Mouse (Mus musculus): ENCODE measurements around the gene Sh3pxd2b. TPM values are rescaled to one million over a fixed set of nuclear protein-coding genes. Genes with fewer than 3 reads are reported as not detected.

Sh3pxd2b gene
- polyA plus RNA-seq, 1 experiment from 2014 or later: 1.3 TPM

GRCm38 (mm10) chr11:32347264-32347606, 385 bp upstream of the Sh3pxd2b start:
- H3K27ac ChIP-seq (ENCODE audit: low read length): no peak overlapping the region

GRCm38 (mm10) chr11:32348433-32349283, 1.0 kb downstream of the Sh3pxd2b start:
- no peaks in the 10 kb centered on the region for H3K9me3 ChIP-seq (replicated peaks; ENCODE audit: control insufficient read depth, low read length)
- H3K36me3 ChIP-seq (ENCODE audit: control insufficient read depth, insufficient read depth): no peaks in the 10 kb centered on the region
- H3K27me3 ChIP-seq (ENCODE audit: control insufficient read depth, insufficient read depth, low read depth, low read length): peaks cover 28% of the 10 kb centered on the region
- no peak for ATAC-seq (ENCODE audit: low read depth)
- 24% methylated on average over 9 of the region's 9 CpGs for WGBS (ENCODE audit: insufficient replicate concordance)
- peak overlapping the region; percentile 54 for H3K4me2 ChIP-seq (ENCODE audit: low read depth, low read length)
- H3K27ac ChIP-seq (ENCODE audit: low read length): no peak overlapping the region
- H3K9ac ChIP-seq (ENCODE audit: low read depth, low read length): peak overlapping the region; percentile 63; the same call in 1 of the 2 replicates
- peaks cover 7% of the 10 kb centered on the region; the same call in 1 of the 2 replicates for H3K4me1 ChIP-seq (ENCODE audit: control insufficient read depth, low read depth, low read length)
- peak overlapping the region; percentile 61 for H3K4me3 ChIP-seq (ENCODE audit: low read depth, low read length)

More at GRCm38 (mm10) chr11:32347264-32347606, 385 bp upstream of the Sh3pxd2b start:
- peak overlapping the region; percentile 61 for H3K4me3 ChIP-seq (ENCODE audit: low read depth, low read length)
- no peaks in the 10 kb centered on the region for H3K9me3 ChIP-seq (replicated peaks; ENCODE audit: control insufficient read depth, low read length)
- ATAC-seq (ENCODE audit: low read depth): no peak
- no peaks in the 10 kb centered on the region for H3K36me3 ChIP-seq (ENCODE audit: control insufficient read depth, insufficient read depth)
- 4% methylated on average over 10 of the region's 10 CpGs for WGBS (ENCODE audit: insufficient replicate concordance)
- H3K9ac ChIP-seq (ENCODE audit: low read depth, low read length): peak overlapping the region; percentile 63
- peak overlapping the region; percentile 54 for H3K4me2 ChIP-seq (ENCODE audit: low read depth, low read length)
- H3K4me1 ChIP-seq (ENCODE audit: control insufficient read depth, low read depth, low read length): peaks cover 9% of the 10 kb centered on the region; the same call in 1 of the 2 replicates
- peaks cover 28% of the 10 kb centered on the region for H3K27me3 ChIP-seq (ENCODE audit: control insufficient read depth, insufficient read depth, low read depth, low read length)

- Histone ChIP-seq H3K4me2 (ENCODE audit: low read depth, low read length) (no peak overlapping the region), H3K9ac (ENCODE audit: low read depth, low read length) (no peak overlapping the region), H3K27me3 (ENCODE audit: control insufficient read depth, insufficient read depth, low read depth, low read length) (peaks cover 28% of the 10 kb centered on the region), H3K4me1 (ENCODE audit: control insufficient read depth, low read depth, low read length) (peaks cover 7% of the 10 kb centered on the region; the same call in 1 of the 2 replicates), H3K4me3 (ENCODE audit: low read depth, low read length) (no peak overlapping the region), H3K9me3 (replicated peaks; ENCODE audit: control insufficient read depth, low read length) (no peaks in the 10 kb centered on the region), H3K36me3 (ENCODE audit: control insufficient read depth, insufficient read depth) (no peaks in the 10 kb centered on the region), H3K27ac (ENCODE audit: low read length) (no peak overlapping the region)
- ATAC-seq (ENCODE audit: low read depth): no peak
- WGBS (ENCODE audit: insufficient replicate concordance): 41% methylated on average over 13 of the region's 13 CpGs
Observed at GRCm38 (mm10) chr11:32349284-32349953, 1.8 kb downstream of the Sh3pxd2b start.

- Histone ChIP-seq H3K4me3 (ENCODE audit: low read depth, low read length) (no peak overlapping the region), H3K9me3 (replicated peaks; ENCODE audit: control insufficient read depth, low read length) (no peaks in the 10 kb centered on the region), H3K4me2 (ENCODE audit: low read depth, low read length) (no peak overlapping the region), H3K4me1 (ENCODE audit: control insufficient read depth, low read depth, low read length) (peaks cover 4% of the 10 kb centered on the region; the same call in 1 of the 2 replicates), H3K36me3 (ENCODE audit: control insufficient read depth, insufficient read depth) (no peaks in the 10 kb centered on the region), H3K9ac (ENCODE audit: low read depth, low read length) (no peak overlapping the region), H3K27me3 (ENCODE audit: control insufficient read depth, insufficient read depth, low read depth, low read length) (peaks cover 8% of the 10 kb centered on the region), H3K27ac (ENCODE audit: low read length) (no peak overlapping the region)
- 59% methylated on average over 6 of the region's 6 CpGs for WGBS (ENCODE audit: insufficient replicate concordance)
- no peak for ATAC-seq (ENCODE audit: low read depth)
Observed at GRCm38 (mm10) chr11:32352946-32353345, 5.3 kb downstream of the Sh3pxd2b start.

GRCm38 (mm10) chr11:32355377-32355776, 7.8 kb downstream of the Sh3pxd2b start:
- WGBS (ENCODE audit: insufficient replicate concordance): 37% methylated on average over 1 of the region's 1 CpGs
- Histone ChIP-seq H3K27me3 (ENCODE audit: control insufficient read depth, insufficient read depth, low read depth, low read length) (no peaks in the 10 kb centered on the region), H3K9me3 (replicated peaks; ENCODE audit: control insufficient read depth, low read length) (no peaks in the 10 kb centered on the region)

GRCm38 (mm10) chr11:32357686-32358085, 10.1 kb downstream of the Sh3pxd2b start:
- Histone ChIP-seq H3K9me3 (replicated peaks; ENCODE audit: control insufficient read depth, low read length) (no peaks in the 10 kb centered on the region), H3K4me3 (ENCODE audit: low read depth, low read length) (no peak overlapping the region), H3K36me3 (ENCODE audit: control insufficient read depth, insufficient read depth) (no peaks in the 10 kb centered on the region), H3K4me1 (ENCODE audit: control insufficient read depth, low read depth, low read length) (no peaks in the 10 kb centered on the region), H3K4me2 (ENCODE audit: low read depth, low read length) (no peak overlapping the region), H3K27me3 (ENCODE audit: control insufficient read depth, insufficient read depth, low read depth, low read length) (no peaks in the 10 kb centered on the region), H3K9ac (ENCODE audit: low read depth, low read length) (no peak overlapping the region), H3K27ac (ENCODE audit: low read length) (no peak overlapping the region)
- no peak for ATAC-seq (ENCODE audit: low read depth)
- WGBS (ENCODE audit: insufficient replicate concordance): 36% methylated on average over 9 of the region's 9 CpGs

More at GRCm38 (mm10) chr11:32355377-32355776, 7.8 kb downstream of the Sh3pxd2b start:
- Histone ChIP-seq H3K4me2 (ENCODE audit: low read depth, low read length) (no peak overlapping the region), H3K36me3 (ENCODE audit: control insufficient read depth, insufficient read depth) (no peaks in the 10 kb centered on the region), H3K27ac (ENCODE audit: low read length) (no peak overlapping the region), H3K4me3 (ENCODE audit: low read depth, low read length) (no peak overlapping the region), H3K9ac (ENCODE audit: low read depth, low read length) (no peak overlapping the region), H3K4me1 (ENCODE audit: control insufficient read depth, low read depth, low read length) (no peaks in the 10 kb centered on the region)
- ATAC-seq (ENCODE audit: low read depth): no peak

GRCm38 (mm10) chr11:32358399-32358798, 10.8 kb downstream of the Sh3pxd2b start:
- ATAC-seq (ENCODE audit: low read depth): no peak
- H3K27ac ChIP-seq (ENCODE audit: low read length): no peak overlapping the region

GRCm38 (mm10) chr11:32359566-32359965, 11.9 kb downstream of the Sh3pxd2b start:
- WGBS (ENCODE audit: insufficient replicate concordance): 58% methylated on average over 4 of the region's 4 CpGs
- no peak overlapping the region for H3K4me3 ChIP-seq (ENCODE audit: low read depth, low read length)
- no peak overlapping the region for H3K4me2 ChIP-seq (ENCODE audit: low read depth, low read length)
- ATAC-seq (ENCODE audit: low read depth): no peak
- H3K27ac ChIP-seq (ENCODE audit: low read length): no peak overlapping the region
- H3K9ac ChIP-seq (ENCODE audit: low read depth, low read length): no peak overlapping the region
- no peaks in the 10 kb centered on the region for H3K9me3 ChIP-seq (replicated peaks; ENCODE audit: control insufficient read depth, low read length)
- no peaks in the 10 kb centered on the region; the same call in 1 of the 2 replicates for H3K4me1 ChIP-seq (ENCODE audit: control insufficient read depth, low read depth, low read length)
- H3K36me3 ChIP-seq (ENCODE audit: control insufficient read depth, insufficient read depth): no peaks in the 10 kb centered on the region
- no peaks in the 10 kb centered on the region for H3K27me3 ChIP-seq (ENCODE audit: control insufficient read depth, insufficient read depth, low read depth, low read length)

More at GRCm38 (mm10) chr11:32358399-32358798, 10.8 kb downstream of the Sh3pxd2b start:
- no peak overlapping the region for H3K4me2 ChIP-seq (ENCODE audit: low read depth, low read length)
- no peaks in the 10 kb centered on the region for H3K36me3 ChIP-seq (ENCODE audit: control insufficient read depth, insufficient read depth)
- no peak overlapping the region for H3K4me3 ChIP-seq (ENCODE audit: low read depth, low read length)
- no peaks in the 10 kb centered on the region for H3K4me1 ChIP-seq (ENCODE audit: control insufficient read depth, low read depth, low read length)
- 48% methylated on average over 6 of the region's 6 CpGs for WGBS (ENCODE audit: insufficient replicate concordance)
- no peak overlapping the region for H3K9ac ChIP-seq (ENCODE audit: low read depth, low read length)
- no peaks in the 10 kb centered on the region for H3K9me3 ChIP-seq (replicated peaks; ENCODE audit: control insufficient read depth, low read length)
- no peaks in the 10 kb centered on the region for H3K27me3 ChIP-seq (ENCODE audit: control insufficient read depth, insufficient read depth, low read depth, low read length)

- Histone ChIP-seq H3K4me2 (ENCODE audit: low read depth, low read length) (no peak overlapping the region), H3K4me3 (ENCODE audit: low read depth, low read length) (no peak overlapping the region), H3K9ac (ENCODE audit: low read depth, low read length) (no peak overlapping the region), H3K9me3 (replicated peaks; ENCODE audit: control insufficient read depth, low read length) (no peaks in the 10 kb centered on the region), H3K4me1 (ENCODE audit: control insufficient read depth, low read depth, low read length) (no peaks in the 10 kb centered on the region; the same call in 1 of the 2 replicates), H3K27ac (ENCODE audit: low read length) (no peak overlapping the region), H3K27me3 (ENCODE audit: control insufficient read depth, insufficient read depth, low read depth, low read length) (no peaks in the 10 kb centered on the region), H3K36me3 (ENCODE audit: control insufficient read depth, insufficient read depth) (no peaks in the 10 kb centered on the region)
- WGBS (ENCODE audit: insufficient replicate concordance): 70% methylated on average over 9 of the region's 9 CpGs
- no peak for ATAC-seq (ENCODE audit: low read depth)
Observed at GRCm38 (mm10) chr11:32361774-32362173, 14.2 kb downstream of the Sh3pxd2b start.
